ENCODE assay signal across 15 mouse cellular contexts in the genomic region with DNA sequence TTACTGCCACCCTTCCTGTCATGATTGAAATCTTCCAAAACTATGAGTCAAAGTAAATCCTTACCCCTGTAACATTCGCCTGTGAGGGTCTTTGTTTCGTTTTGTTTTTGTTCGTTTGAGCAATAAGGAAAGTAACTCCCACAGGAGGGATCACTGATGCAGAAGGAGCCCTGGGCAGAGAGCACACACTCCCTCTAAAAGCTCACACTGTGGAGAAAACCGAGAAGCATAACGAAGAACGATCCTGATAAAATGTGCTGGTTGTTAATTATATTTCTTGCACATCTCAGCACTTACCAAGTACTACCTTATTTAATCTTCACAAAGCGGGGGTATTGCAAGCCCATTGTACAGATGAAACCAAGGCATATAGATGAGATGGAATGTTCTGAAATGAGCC.
"Had no signal": no experiment of that assay in that cellular context is flagged by ENCODE, and none has a peak within 500 bp of the region (broad histone marks: within the 10 kb centered on the region; RNA-seq: fewer than 3 reads in every experiment).

No protein-coding gene starts in this region.

- H3K27me3 ChIP-seq: neural tube, embryonic 15.5 days; stomach, embryonic 15.5 days had no signal

- H3K9me3 ChIP-seq: neural tube, embryonic 15.5 days; stomach, embryonic 15.5 days had no signal

- H3K4me1 ChIP-seq: neural tube, embryonic 15.5 days; stomach, embryonic 15.5 days had no signal

- H3K4me2 ChIP-seq: neural tube, embryonic 15.5 days; stomach, embryonic 15.5 days had no signal

- H3K27ac ChIP-seq: neural tube, embryonic 15.5 days; stomach, embryonic 15.5 days; stomach, postnatal 0 days had no signal

- H3K36me3 ChIP-seq: neural tube, embryonic 15.5 days; stomach, embryonic 15.5 days had no signal

- H3K4me3 ChIP-seq: neural tube, embryonic 15.5 days; stomach, embryonic 15.5 days had no signal

- H3K9ac ChIP-seq: neural tube, embryonic 15.5 days; stomach, embryonic 15.5 days had no signal

- DNase-seq: retina, postnatal 1 day; right cerebral cortex, adult 18-20 months; right cerebral cortex, postnatal 14 days; right cerebral cortex, postnatal 25 days; right cerebral cortex, postnatal 4 days; spleen, adult 18-20 months; thymus, adult 18-20 months; thymus, adult 2 months; thymus, postnatal 14 days; thymus, postnatal 25 days; thymus, postnatal 36 days; thymus, postnatal 4 days had no signal
